Mouse (Mus musculus) myocyte (in vitro differentiated cells): ENCODE results near the gene Gm10644. TPM values are rescaled to one million over a fixed set of nuclear protein-coding genes. Genes with fewer than 3 reads are reported as not detected.

Experiments
- H3K27me3 ChIP-seq: one replicate; pipeline ENCODE4 v1.6.1; 2011; ENCODE audit not compliant: control insufficient read depth, insufficient read depth, insufficient read length
- H3K36me3 ChIP-seq: one replicate; pipeline ENCODE4 v1.6.1; 2011; ENCODE audit not compliant: control insufficient read depth, insufficient read depth
- H3K4me2 ChIP-seq: one replicate; pipeline ENCODE4 v1.6.1; 2011; ENCODE audit warnings: low read depth, control low read depth
- H3K4me3 ChIP-seq: one replicate; pipeline ENCODE4 v1.5.1; 2011; ENCODE audit warnings: mild to moderate bottlenecking, control low read depth, moderate library complexity
- H3K79me2 ChIP-seq: one replicate; pipeline ENCODE4 v1.6.1; 2011; ENCODE audit not compliant: control insufficient read depth, insufficient read depth
- H3ac ChIP-seq: one replicate; pipeline ENCODE4 v1.6.1; 2011; ENCODE audit not compliant: control insufficient read depth, insufficient read length
- CEBPB ChIP-seq: IDR thresholded peaks from 2 replicates; pipeline ENCODE4 v1.6.1; 2011; ENCODE audit warnings: mild to moderate bottlenecking, moderate library complexity; ENCODE audit not compliant: poor library complexity, insufficient read depth, severe bottlenecking
- E2F4 ChIP-seq: IDR thresholded peaks from one replicate; pipeline ENCODE4 v1.6.1; 2011; ENCODE audit warnings: mild to moderate bottlenecking, control low read depth, moderate library complexity; ENCODE audit not compliant: insufficient read depth
- MAX ChIP-seq: IDR thresholded peaks from one replicate; pipeline ENCODE4 v1.6.1; 2011; ENCODE audit warnings: low read depth, mild to moderate bottlenecking, control low read depth
- MYOD1 ChIP-seq, 3 experiments: IDR thresholded peaks; one replicate each; pipeline ENCODE4 v1.6.1; 2011; ENCODE audit warnings: control low read depth in 2 of 3, low read depth in 2 of 3, mild to moderate bottlenecking in 2 of 3, moderate library complexity in 1 of 3; ENCODE audit not compliant: insufficient read length in 2 of 3, control insufficient read depth in 1 of 3
- MYOG ChIP-seq, 3 experiments: IDR thresholded peaks; one replicate each; pipeline ENCODE4 v1.6.1; 2011; ENCODE audit warnings: control low read depth in 2 of 3, low read depth in 2 of 3, mild to moderate bottlenecking in 2 of 3; ENCODE audit not compliant: insufficient read length in 2 of 3, control insufficient read depth in 1 of 3, insufficient read depth in 1 of 3
- POLR2A ChIP-seq: IDR thresholded peaks from one replicate; pipeline ENCODE4 v1.6.1; 2011; ENCODE audit warnings: low read depth, mild to moderate bottlenecking, control low read depth, moderate library complexity; ENCODE audit not compliant: insufficient read length
- POLR2AphosphoS2 ChIP-seq: IDR thresholded peaks from one replicate; pipeline ENCODE4 v1.6.1; 2011; ENCODE audit warnings: low read depth, control low read depth; ENCODE audit not compliant: insufficient read length
- REST ChIP-seq: IDR thresholded peaks from one replicate; pipeline ENCODE4 v1.6.1; 2011; ENCODE audit warnings: mild to moderate bottlenecking, control low read depth, moderate library complexity; ENCODE audit not compliant: insufficient read depth, insufficient read length
- SRF ChIP-seq: IDR thresholded peaks from one replicate; pipeline ENCODE4 v1.6.1; 2011; ENCODE audit warnings: low read depth; ENCODE audit not compliant: control insufficient read depth, insufficient read length
- TCF12 ChIP-seq: IDR thresholded peaks from one replicate; pipeline ENCODE4 v1.6.1; 2011; ENCODE audit warnings: mild to moderate bottlenecking, control low read depth; ENCODE audit not compliant: poor library complexity, insufficient read depth, severe bottlenecking
- TCF3 ChIP-seq: IDR thresholded peaks from one replicate; pipeline ENCODE4 v1.6.1; 2011; ENCODE audit warnings: low read depth, control low read depth; ENCODE audit not compliant: insufficient read length
- USF1 ChIP-seq: IDR thresholded peaks from one replicate; pipeline ENCODE4 v1.6.1; 2011; ENCODE audit warnings: low read depth, mild to moderate bottlenecking, control low read depth, moderate library complexity
- polyA plus RNA-seq: library from polyadenylated mRNA; unstranded; fragments of >200 nt; fragmentation: generic; extraction: Trizol; gene quantifications from one replicate; pipeline ENCODE4 v1.2.1, GENCODE M21; 2012; ENCODE audit warnings: missing spikeins

The Gm10644 gene
- polyA plus RNA-seq, 1 experiment, result 0.11 TPM

DNA sequence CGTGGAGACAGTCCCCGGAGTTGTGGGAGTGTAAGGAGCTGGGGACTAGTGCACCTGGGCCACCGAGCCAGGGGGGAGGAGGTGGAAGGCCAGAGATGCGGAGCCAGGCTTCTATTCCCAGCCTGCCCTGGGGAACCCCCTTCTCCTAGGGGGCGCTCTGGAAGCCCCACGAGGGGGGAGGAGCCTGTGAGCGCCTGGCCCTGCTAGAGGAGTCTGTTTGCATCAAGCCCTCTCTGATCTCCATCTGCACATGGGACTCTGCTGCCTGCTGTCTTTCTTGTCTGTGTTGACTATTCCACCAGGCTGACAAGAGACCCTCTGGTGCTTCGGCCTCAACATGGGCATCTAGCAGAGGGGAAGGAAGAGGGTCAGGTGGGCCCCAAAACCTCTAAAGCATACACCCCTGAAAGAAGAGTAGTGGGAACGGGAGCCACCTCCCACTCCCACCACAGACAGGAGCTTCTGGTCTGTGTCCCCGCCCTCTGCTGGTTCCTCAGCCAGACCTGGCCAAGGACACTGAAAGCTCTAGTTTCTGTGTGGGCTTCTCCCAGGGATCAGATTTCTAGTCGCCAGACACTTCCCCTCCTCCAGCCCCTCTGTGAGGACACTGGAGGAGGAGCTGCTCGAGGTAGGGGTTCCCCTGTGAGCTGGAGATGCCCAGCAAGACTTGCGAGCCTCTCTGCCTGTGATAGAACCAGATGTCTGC is 51.9 kb downstream of the Gm10644 start:
- H3K4me2 ChIP-seq, result peak overlapping the region; percentile 60
- H3K79me2 ChIP-seq, result peaks cover 10% of the 10 kb centered on the region
- TF ChIP-seq CEBPB, result no peak
- TF ChIP-seq MYOG (IDR thresholded peaks at IDR 0.05; ENCODE audit: control insufficient read depth in 1 of 3, insufficient read depth in 1 of 3, insufficient read length in 2 of 3, low read depth in 2 of 3), result no peak
- no peak for TF ChIP-seq POLR2A
- no peak for TF ChIP-seq POLR2AphosphoS2
- TF ChIP-seq E2F4, result no peak
- no peak for TF ChIP-seq USF1
- TF ChIP-seq MAX, result no peak
- TF ChIP-seq TCF3, result no peak
- no peak for TF ChIP-seq TCF12
- no peak for TF ChIP-seq SRF
- TF ChIP-seq REST, result no peak
- no peak for TF ChIP-seq MYOD1 (IDR thresholded peaks at IDR 0.05; ENCODE audit: control insufficient read depth in 1 of 3, insufficient read length in 2 of 3, low read depth in 2 of 3)
- no peaks in the 10 kb centered on the region for H3K36me3 ChIP-seq
- H3K4me3 ChIP-seq, result no peak overlapping the region
- H3ac ChIP-seq, result no peak overlapping the region
- H3K27me3 ChIP-seq, result no peaks in the 10 kb centered on the region

DNA sequence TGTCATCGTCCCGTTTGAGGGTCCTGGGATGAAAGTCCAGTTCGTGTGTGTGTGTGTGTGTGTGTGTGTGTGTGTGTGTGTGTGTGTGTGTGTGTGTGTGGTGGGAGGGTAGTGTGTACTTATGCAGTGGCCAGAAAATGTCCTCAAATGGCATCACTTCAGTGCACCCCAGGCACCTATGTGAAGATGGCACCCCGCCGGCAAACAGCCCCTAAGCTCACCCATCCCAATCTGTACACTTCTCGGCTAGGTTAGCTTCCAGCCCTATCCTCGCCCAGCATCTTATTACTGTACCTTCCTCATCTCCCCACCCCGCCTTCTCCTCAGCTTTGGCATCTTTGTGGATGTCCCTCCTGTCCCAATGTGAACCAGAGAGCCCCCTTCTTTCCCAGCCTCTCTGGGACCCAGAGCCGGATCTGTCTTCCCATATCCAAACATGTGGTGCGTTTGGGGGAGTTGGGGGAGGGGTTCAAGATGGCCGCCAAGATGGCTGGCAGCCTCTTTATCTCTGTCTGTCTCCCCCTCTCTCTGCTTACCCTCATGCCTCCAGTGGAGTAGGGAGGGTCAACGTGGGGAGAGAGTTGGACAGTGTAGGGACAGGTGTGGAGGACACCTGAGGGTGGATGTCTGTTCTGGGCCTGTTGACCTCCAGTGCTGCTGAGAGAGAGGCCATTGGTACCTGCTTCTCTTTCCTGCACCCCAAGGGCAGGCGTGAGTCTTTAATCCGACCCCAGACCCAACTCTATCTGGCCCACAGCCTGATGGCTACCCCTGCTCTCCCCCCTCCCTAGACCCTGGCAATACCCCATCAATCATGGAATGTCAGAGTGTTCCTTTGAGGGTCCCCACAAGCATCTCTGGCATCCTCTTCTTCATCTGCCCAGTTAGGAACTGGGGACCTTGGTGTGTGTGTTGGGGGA is 53.2 kb downstream of the Gm10644 start:
- H3K4me3 ChIP-seq, result peak overlapping the region; percentile 23
- no peaks in the 10 kb centered on the region for H3K36me3 ChIP-seq
- peak overlapping the region; percentile 57 for H3K4me2 ChIP-seq
- peaks cover 10% of the 10 kb centered on the region for H3K79me2 ChIP-seq
- no peaks in the 10 kb centered on the region for H3K27me3 ChIP-seq
- TF ChIP-seq MAX (no peak), TCF12 (no peak), E2F4 (no peak), POLR2AphosphoS2 (no peak), MYOD1 (IDR thresholded peaks at IDR 0.05; ENCODE audit: control insufficient read depth in 1 of 3, insufficient read length in 2 of 3, low read depth in 2 of 3) (no peak), SRF (no peak), USF1 (no peak), MYOG (IDR thresholded peaks at IDR 0.05; ENCODE audit: control insufficient read depth in 1 of 3, insufficient read depth in 1 of 3, insufficient read length in 2 of 3, low read depth in 2 of 3) (no peak)
- H3ac ChIP-seq, result peak overlapping the region; percentile 91

DNA sequence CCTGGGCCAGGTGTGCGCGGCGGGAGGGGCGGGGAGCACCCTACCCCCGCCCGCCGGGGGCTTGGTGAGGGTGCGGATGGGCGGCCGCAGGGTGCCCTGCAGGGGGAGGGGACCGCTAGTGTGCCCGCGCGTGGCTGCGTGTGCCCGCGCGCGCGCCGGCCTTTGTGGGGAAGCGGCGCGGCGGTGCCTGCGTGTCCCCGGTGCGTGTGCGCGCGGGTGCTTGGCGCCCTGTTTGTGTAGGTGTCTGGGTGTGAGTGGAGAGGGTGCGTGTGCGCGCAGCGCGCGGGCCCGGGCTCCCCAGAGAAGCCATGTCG is 54.1 kb downstream of the Gm10644 start:
- no peak for TF ChIP-seq MYOD1 (IDR thresholded peaks at IDR 0.05; ENCODE audit: control insufficient read depth in 1 of 3, insufficient read length in 2 of 3, low read depth in 2 of 3)
- TF ChIP-seq E2F4, result no peak
- no peak for TF ChIP-seq TCF12
- no peak for TF ChIP-seq POLR2A
- TF ChIP-seq TCF3, result no peak
- TF ChIP-seq SRF, result no peak
- TF ChIP-seq POLR2AphosphoS2, result no peak
- no peak for TF ChIP-seq CEBPB
- TF ChIP-seq REST, result no peak
- no peak for TF ChIP-seq MYOG (IDR thresholded peaks at IDR 0.05; ENCODE audit: control insufficient read depth in 1 of 3, insufficient read depth in 1 of 3, insufficient read length in 2 of 3, low read depth in 2 of 3)
- TF ChIP-seq MAX, result no peak
- no peak for TF ChIP-seq USF1
- Histone ChIP-seq H3K27me3 (no peaks in the 10 kb centered on the region), H3K36me3 (no peaks in the 10 kb centered on the region), H3K79me2 (peaks cover 9% of the 10 kb centered on the region), H3K4me3 (peak overlapping the region; percentile 23), H3ac (peak overlapping the region; percentile 91), H3K4me2 (peak overlapping the region; percentile 57)

DNA sequence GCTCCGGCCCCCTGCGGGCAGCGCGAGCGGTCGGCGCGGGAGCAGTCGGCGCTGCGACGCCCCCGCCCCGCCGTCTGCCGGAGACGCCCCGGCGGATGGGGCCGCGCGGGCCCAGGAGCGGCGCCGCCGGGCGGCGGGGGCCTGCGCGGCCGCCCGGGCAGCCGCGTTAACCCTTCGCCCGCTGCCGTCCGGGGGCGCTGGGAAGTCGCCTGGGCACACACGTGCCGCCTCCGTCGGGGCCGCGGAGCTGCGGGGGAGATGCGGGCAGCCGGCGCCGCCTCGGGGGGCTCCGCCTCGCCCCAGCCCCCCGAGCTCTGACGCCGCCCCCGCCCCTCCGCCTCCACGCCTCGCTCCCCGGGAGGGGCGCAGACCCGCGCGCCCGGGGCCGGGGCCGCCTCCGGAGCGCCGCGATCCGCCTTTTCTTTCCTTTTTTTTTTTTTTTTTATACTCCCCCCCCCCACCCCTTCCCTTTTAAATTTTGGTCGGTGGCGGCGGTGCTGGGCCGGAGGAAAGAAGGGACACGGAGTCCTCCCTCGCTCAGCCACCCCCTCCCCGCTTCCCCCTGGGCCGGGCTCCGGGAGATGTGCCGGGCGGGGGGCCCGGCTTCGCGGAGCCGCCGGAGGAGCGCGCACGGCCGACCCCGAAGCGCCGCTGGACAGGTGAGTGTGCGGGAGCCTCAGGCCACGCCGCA is 54.6 kb downstream of the Gm10644 start:
- peak overlapping the region; percentile 91 for H3ac ChIP-seq
- H3K4me3 ChIP-seq, result peak overlapping the region; percentile 23
- peaks cover 4% of the 10 kb centered on the region for H3K79me2 ChIP-seq
- no peaks in the 10 kb centered on the region for H3K27me3 ChIP-seq
- peak overlapping the region; percentile 86 for H3K4me2 ChIP-seq
- no peak for TF ChIP-seq USF1
- H3K36me3 ChIP-seq, result no peaks in the 10 kb centered on the region
